Comparison of ENCODE assay signal across 8 mouse cellular contexts in genomic region chr11:115160016-115160797, GRCm38 (mm10). TPM values are rescaled to one million over a fixed set of nuclear protein-coding genes. Genes with fewer than 3 reads are reported as not detected.
DNase-seq lines count a peak whose midpoint lies in the region; ATAC-seq and TF ChIP-seq lines count a peak whose summit lies in the region.

No protein-coding gene starts in this region.

- no peak for ATAC-seq in cerebellum, adult (ENCODE audit: insufficient number of reproducible peaks, low FRiP score, low TSS enrichment)
- ATAC-seq in kidney, postnatal 0 days (replicated peaks; ENCODE audit: low FRiP score, low read depth): no peak
- ATAC-seq in lung, postnatal 0 days: no peak

- TF ChIP-seq CTCF in kidney, postnatal 0 days (IDR thresholded peaks at IDR 0.05; ENCODE audit: low read depth): peak; percentile 89
- peak; percentile 90 for TF ChIP-seq CTCF in lung, postnatal 0 days (IDR thresholded peaks at IDR 0.05)

- H3K4me2 ChIP-seq in kidney, postnatal 0 days (ENCODE audit: low read length): no peak overlapping the region
- H3K4me2 ChIP-seq in lung, postnatal 0 days (replicated peaks; ENCODE audit: low read depth, low read length): no peak overlapping the region

- H3K27me3 ChIP-seq in kidney, postnatal 0 days (ENCODE audit: insufficient read depth, low read length): no peaks in the 10 kb centered on the region
- H3K27me3 ChIP-seq in lung, postnatal 0 days (replicated peaks; ENCODE audit: insufficient read depth, low read length): no peaks in the 10 kb centered on the region

- peaks cover 9% of the 10 kb centered on the region; the same call in 1 of the 2 replicates for H3K4me1 ChIP-seq in kidney, postnatal 0 days (replicated peaks; ENCODE audit: insufficient read depth, low read length)
- H3K4me1 ChIP-seq in lung, postnatal 0 days (ENCODE audit: insufficient read depth, low read depth, low read length): peaks cover 12% of the 10 kb centered on the region; the same call in 1 of the 2 replicates

- TF ChIP-seq EP300 in lung, postnatal 0 days (IDR thresholded peaks at IDR 0.05): no peak

- H3K36me3 ChIP-seq in kidney, postnatal 0 days (ENCODE audit: insufficient read depth, low read length): no peaks in the 10 kb centered on the region
- H3K36me3 ChIP-seq in lung, postnatal 0 days (ENCODE audit: insufficient read depth, low read length): no peaks in the 10 kb centered on the region

- H3K4me3 ChIP-seq in kidney, postnatal 0 days (replicated peaks; ENCODE audit: low read depth, low read length): no peak overlapping the region
- no peak overlapping the region for H3K4me3 ChIP-seq in lung, postnatal 0 days (ENCODE audit: low read depth, low read length)

- H3K9ac ChIP-seq in kidney, postnatal 0 days (ENCODE audit: low read depth, low read length): no peak overlapping the region
- no peak overlapping the region for H3K9ac ChIP-seq in lung, postnatal 0 days (replicated peaks; ENCODE audit: low read depth)

- WGBS in kidney, postnatal 0 days: 57% methylated on average over 11 of the region's 11 CpGs
- WGBS in lung, postnatal 0 days: 47% methylated on average over 11 of the region's 11 CpGs

- H3K9me3 ChIP-seq in kidney, postnatal 0 days (replicated peaks; ENCODE audit: low read length): no peaks in the 10 kb centered on the region
- no peaks in the 10 kb centered on the region for H3K9me3 ChIP-seq in lung, postnatal 0 days (ENCODE audit: low read length)

- peak; percentile 87 for DNase-seq in cerebellum, adult 11 months
- peak; percentile 78 for DNase-seq in 3134 (ENCODE audit: extremely low read depth, insufficient read length, low spot score)
- DNase-seq in adrenal gland, adult 8-10 months: peak; percentile 77
- peak; percentile 53 for DNase-seq in embryo, embryonic 9.5 days (ENCODE audit: extremely low spot score)
- DNase-seq in kidney, postnatal 0 days (ENCODE audit: low spot score): peak; percentile 52
- peak; percentile 70 for DNase-seq in lung, postnatal 0 days (ENCODE audit: low spot score)
- peak; percentile 81 for DNase-seq in testis, postnatal 10 days (ENCODE audit: low spot score)

- no peak overlapping the region for H3K27ac ChIP-seq in kidney, postnatal 0 days
- no peak overlapping the region for H3K27ac ChIP-seq in lung, postnatal 0 days (ENCODE audit: low read length)

RNA-seq across cellular contexts. Expression of gene Slc9a3r1, which starts 2.9 kb away (rescaled TPM):
- 10 to 100 TPM; 21.0 to 25.6 (median 22.2) TPM for total RNA-seq in adrenal gland, adult 8-10 months (2022)
- 163 and 172 TPM in 2 replicates for polyA plus RNA-seq in kidney, postnatal 0 days (2015; fragmentation: Nextera tagmentation; extraction: Ambion mirVana)
- 56.9 and 71.2 TPM in 2 replicates for polyA plus RNA-seq in lung, postnatal 0 days (2015; fragmentation: Nextera tagmentation; extraction: Ambion mirVana)

RNA-seq across cellular contexts. Expression of gene Cd300lf, which starts 26.4 kb away (rescaled TPM):
- total RNA-seq in adrenal gland, adult 8-10 months (2022): 1 to 10 TPM in 3 of 4 experiments, under 1 TPM in 1; 0.95 to 1.9 (median 1.4) TPM
- polyA plus RNA-seq in kidney, postnatal 0 days (2015; fragmentation: Nextera tagmentation; extraction: Ambion mirVana): 0.33 TPM in 2 replicates
- polyA plus RNA-seq in lung, postnatal 0 days (2015; fragmentation: Nextera tagmentation; extraction: Ambion mirVana): 12.7 and 13.1 TPM in 2 replicates

RNA-seq across cellular contexts. Expression of gene Tmem104, which starts 27.1 kb away (rescaled TPM):
- 10 to 100 TPM; 24.8 to 34.0 (median 27.3) TPM for total RNA-seq in adrenal gland, adult 8-10 months (2022)
- 12.0 and 12.6 TPM in 2 replicates for polyA plus RNA-seq in kidney, postnatal 0 days (2015; fragmentation: Nextera tagmentation; extraction: Ambion mirVana)
- polyA plus RNA-seq in lung, postnatal 0 days (2015; fragmentation: Nextera tagmentation; extraction: Ambion mirVana): 9.6 and 10.5 TPM in 2 replicates

RNA-seq across cellular contexts. Expression of gene Nat9, which starts 27.5 kb away (rescaled TPM):
- 10 to 100 TPM; 29.0 to 32.1 (median 30.3) TPM for total RNA-seq in adrenal gland, adult 8-10 months (2022)
- 26.8 TPM in 2 replicates for polyA plus RNA-seq in kidney, postnatal 0 days (2015; fragmentation: Nextera tagmentation; extraction: Ambion mirVana)
- 30.3 and 30.8 TPM in 2 replicates for polyA plus RNA-seq in lung, postnatal 0 days (2015; fragmentation: Nextera tagmentation; extraction: Ambion mirVana)

Comparison
In these comparisons a context has a peak if more than half of its experiments do, and no peak if none do; other contexts are left out.
1. RNA of gene Cd300lf, which starts 26.4 kb away (polyA plus RNA-seq): 12.7 to 13.1 TPM in lung, postnatal 0 days; 0.33 TPM in kidney, postnatal 0 days; every median in the first group is over 10 times any median in the second.
2. Peak in every context shown above with its lines, with median percentiles within 50 percentile points of each other: DNase-seq.